Mouse (Mus musculus) CH12F3 (cell line): Measurements from ENCODE around the gene Mrpl39.

Experiments used
- in situ Hi-C: fragments of 300-500 bp; cut with MboI; formaldehyde crosslinking; loops from 2 replicates; pipeline ENCODE4 v1.14.3; 2020; ENCODE audit warnings: low sequenced_read_pairs

Mrpl39 gene

GRCm38 (mm10) chr16:84735166-84736105, at the start of gene Mrpl39:
Gene Mrpl39 (minus strand): TSS chr16:84735742.
- in situ Hi-C loops = loop anchor here (10.0 kb wide), 1 partner anchor 89 kb away; no protein-coding TSS in a partner anchor

- in situ Hi-C loops = no loop called here
Measured at GRCm38 (mm10) chr16:84784966-84785365, 49.4 kb upstream of the Mrpl39 start.

- in situ Hi-C loops = no loop called here
Measured at GRCm38 (mm10) chr16:84783279-84783678, 47.7 kb upstream of the Mrpl39 start.

- in situ Hi-C loops = no loop called here
Measured at GRCm38 (mm10) chr16:84779718-84780117, 44.2 kb upstream of the Mrpl39 start.

- in situ Hi-C loops = no loop called here
Measured at GRCm38 (mm10) chr16:84778861-84779630, 43.5 kb upstream of the Mrpl39 start.

GRCm38 (mm10) chr16:84778431-84778830, 42.9 kb upstream of the Mrpl39 start:
- in situ Hi-C loops = no loop called here

- in situ Hi-C loops = no loop called here
Measured at GRCm38 (mm10) chr16:84776089-84776784, 40.7 kb upstream of the Mrpl39 start.

- in situ Hi-C loops = no loop called here
Measured at GRCm38 (mm10) chr16:84775356-84775755, 39.8 kb upstream of the Mrpl39 start.

- in situ Hi-C loops = no loop called here
Measured at GRCm38 (mm10) chr16:84774761-84775231, 39.3 kb upstream of the Mrpl39 start.

- in situ Hi-C loops = no loop called here
Measured at GRCm38 (mm10) chr16:84774003-84774703, 38.6 kb upstream of the Mrpl39 start, which contains the start of gene Jam2. Gene Jam2 (plus strand): TSS chr16:84774123.

- in situ Hi-C loops = no loop called here
Measured at GRCm38 (mm10) chr16:84773268-84773861, 37.8 kb upstream of the Mrpl39 start.

GRCm38 (mm10) chr16:84772496-84773267, 37.1 kb upstream of the Mrpl39 start:
- in situ Hi-C loops = no loop called here

- in situ Hi-C loops = no loop called here
Measured at GRCm38 (mm10) chr16:84771461-84771860, 35.9 kb upstream of the Mrpl39 start.

- in situ Hi-C loops = no loop called here
Measured at GRCm38 (mm10) chr16:84770891-84771290, 35.3 kb upstream of the Mrpl39 start.

- in situ Hi-C loops = no loop called here
Measured at GRCm38 (mm10) chr16:84769619-84770464, 34.3 kb upstream of the Mrpl39 start.

- in situ Hi-C loops = no loop called here
Measured at GRCm38 (mm10) chr16:84769182-84769581, 33.6 kb upstream of the Mrpl39 start.

GRCm38 (mm10) chr16:84767956-84768355, 32.4 kb upstream of the Mrpl39 start:
- in situ Hi-C loops = no loop called here

- in situ Hi-C loops = no loop called here
Measured at GRCm38 (mm10) chr16:84745721-84746306, 10.3 kb upstream of the Mrpl39 start.
